In genomic region chr12:105469026-105469425, GRCm38 (mm10) we compare ENCODE assay signal across 22 mouse cellular contexts. TPM values are rescaled to one million over a fixed set of nuclear protein-coding genes. Genes with fewer than 3 reads are reported as not detected.
A peak's percentile ranks its signal among the peaks of the same experiment; 100 is the strongest.
DNase-seq lines count a peak whose midpoint lies in the region; ATAC-seq lines count a peak whose summit lies in the region.
"Had no signal": no experiment of that assay in that cellular context is flagged by ENCODE, and none has a peak within 500 bp of the region (broad histone marks: within the 10 kb centered on the region; RNA-seq: fewer than 3 reads in every experiment).

No protein-coding gene starts in this region.

- WGBS in hindbrain, embryonic 12.5 days, result 76% methylated on average over 8 of the region's 8 CpGs
- WGBS in hindbrain, embryonic 11.5 days, result 86% methylated on average over 8 of the region's 8 CpGs
- 83% methylated on average over 8 of the region's 8 CpGs for WGBS in midbrain, embryonic 10.5 days
- 71% methylated on average over 8 of the region's 8 CpGs for WGBS in midbrain, embryonic 16.5 days
- 73% methylated on average over 8 of the region's 8 CpGs for WGBS in neural tube, embryonic 15.5 days
- WGBS in intestine, embryonic 15.5 days, result 82% methylated on average over 8 of the region's 8 CpGs

- H3K4me3 ChIP-seq in hindbrain, embryonic 12.5 days, result no peak overlapping the region
- no peak overlapping the region for H3K4me3 ChIP-seq in hindbrain, embryonic 11.5 days (ENCODE audit: low read depth, low read length)
- no peak overlapping the region for H3K4me3 ChIP-seq in midbrain, embryonic 10.5 days
- H3K4me3 ChIP-seq in midbrain, embryonic 16.5 days (ENCODE audit: low read depth, low read length), result no peak overlapping the region
- H3K4me3 ChIP-seq in neural tube, embryonic 15.5 days (replicated peaks), result no peak overlapping the region
- no peak overlapping the region for H3K4me3 ChIP-seq in intestine, embryonic 15.5 days (replicated peaks)
- H3K4me3 ChIP-seq: forebrain, embryonic 15.5 days; heart, embryonic 12.5 days; kidney, embryonic 15.5 days; limb, embryonic 12.5 days; liver, embryonic 13.5 days; megakaryocyte, embryonic 14.5 days had no signal

- DNase-seq in cerebellum, adult 11-12 months, result peak; percentile 14
- no peak for DNase-seq in cerebellum, adult 8-10 months
- DNase-seq in hindbrain, embryonic 11.5 days (ENCODE audit: low spot score), result no peak
- DNase-seq in midbrain, embryonic 10.5 days (ENCODE audit: low spot score), result no peak
- DNase-seq: adrenal gland, postnatal 10 days; embryo, embryonic 11 days; heart, adult 18-20 months; heart, postnatal 10 days; liver, embryonic 13.5 days; lung, adult 2 months; lung, postnatal 36 days; midbrain, embryonic 14.5 days; thymus, postnatal 14 days had no signal

- H3K9me3 ChIP-seq in hindbrain, embryonic 12.5 days (replicated peaks), result no peaks in the 10 kb centered on the region
- H3K9me3 ChIP-seq in hindbrain, embryonic 11.5 days (ENCODE audit: control insufficient read depth, low read length), result no peaks in the 10 kb centered on the region
- H3K9me3 ChIP-seq in midbrain, embryonic 10.5 days (replicated peaks), result no peaks in the 10 kb centered on the region
- H3K9me3 ChIP-seq in midbrain, embryonic 16.5 days (replicated peaks; ENCODE audit: control insufficient read depth, low read length, poor library complexity, severe bottlenecking), result no peaks in the 10 kb centered on the region
- no peaks in the 10 kb centered on the region for H3K9me3 ChIP-seq in neural tube, embryonic 15.5 days (replicated peaks)
- H3K9me3 ChIP-seq in intestine, embryonic 15.5 days, result no peaks in the 10 kb centered on the region
- H3K9me3 ChIP-seq: forebrain, embryonic 15.5 days; heart, embryonic 12.5 days; kidney, embryonic 15.5 days; limb, embryonic 12.5 days; liver, embryonic 13.5 days; megakaryocyte, embryonic 14.5 days had no signal

- H3K27me3 ChIP-seq in hindbrain, embryonic 12.5 days, result no peaks in the 10 kb centered on the region
- H3K27me3 ChIP-seq in hindbrain, embryonic 11.5 days (ENCODE audit: control insufficient read depth, insufficient read depth, low read length), result no peaks in the 10 kb centered on the region
- H3K27me3 ChIP-seq in midbrain, embryonic 10.5 days (ENCODE audit: low read depth, poor library complexity, severe bottlenecking), result no peaks in the 10 kb centered on the region
- no peaks in the 10 kb centered on the region for H3K27me3 ChIP-seq in midbrain, embryonic 16.5 days (ENCODE audit: control insufficient read depth, insufficient read depth, low read depth, low read length)
- no peaks in the 10 kb centered on the region for H3K27me3 ChIP-seq in neural tube, embryonic 15.5 days (replicated peaks)
- H3K27me3 ChIP-seq in intestine, embryonic 15.5 days (replicated peaks), result no peaks in the 10 kb centered on the region
- H3K27me3 ChIP-seq: forebrain, embryonic 15.5 days; heart, embryonic 12.5 days; kidney, embryonic 15.5 days; limb, embryonic 12.5 days; liver, embryonic 13.5 days had no signal

- ATAC-seq in hindbrain, embryonic 12.5 days (ENCODE audit: low FRiP score), result no peak
- ATAC-seq in hindbrain, embryonic 11.5 days (ENCODE audit: low FRiP score), result no peak
- no peak for ATAC-seq in midbrain, embryonic 16.5 days
- no peak for ATAC-seq in neural tube, embryonic 15.5 days (ENCODE audit: low FRiP score)
- ATAC-seq in intestine, embryonic 15.5 days, result no peak
- ATAC-seq: forebrain, embryonic 15.5 days had no signal

- peak overlapping the region; percentile 71; the same call in 1 of the 2 replicates for H3K27ac ChIP-seq in hindbrain, embryonic 12.5 days
- H3K27ac ChIP-seq in hindbrain, embryonic 11.5 days (ENCODE audit: low read depth, low read length), result no peak overlapping the region
- peak overlapping the region; percentile 79 for H3K27ac ChIP-seq in midbrain, embryonic 10.5 days (replicated peaks)
- no peak overlapping the region for H3K27ac ChIP-seq in midbrain, embryonic 16.5 days (ENCODE audit: low read length)
- 0 out of 2 replicates have a peak overlapping the region, but pooled peaks have one; percentile 66 for H3K27ac ChIP-seq in neural tube, embryonic 15.5 days (replicated peaks)
- no peak overlapping the region for H3K27ac ChIP-seq in intestine, embryonic 15.5 days
- H3K27ac ChIP-seq: forebrain, embryonic 15.5 days; kidney, embryonic 15.5 days; limb, embryonic 12.5 days; liver, embryonic 13.5 days had no signal

- peaks cover 39% of the 10 kb centered on the region for H3K4me1 ChIP-seq in hindbrain, embryonic 12.5 days
- H3K4me1 ChIP-seq in hindbrain, embryonic 11.5 days (replicated peaks; ENCODE audit: control insufficient read depth, insufficient read depth, low read length), result 0 out of 2 replicates have a peak, but pooled peaks cover 5% of the 10 kb centered on the region
- peaks cover 53% of the 10 kb centered on the region for H3K4me1 ChIP-seq in midbrain, embryonic 10.5 days
- peaks cover 10% of the 10 kb centered on the region; the same call in 1 of the 2 replicates for H3K4me1 ChIP-seq in midbrain, embryonic 16.5 days (ENCODE audit: control insufficient read depth, insufficient read depth, low read length)
- peaks cover 43% of the 10 kb centered on the region for H3K4me1 ChIP-seq in neural tube, embryonic 15.5 days
- H3K4me1 ChIP-seq in intestine, embryonic 15.5 days (replicated peaks), result 0 out of 2 replicates have a peak, but pooled peaks cover 5% of the 10 kb centered on the region
- H3K4me1 ChIP-seq: heart, embryonic 12.5 days; megakaryocyte, embryonic 14.5 days had no signal

- no peak overlapping the region for H3K9ac ChIP-seq in hindbrain, embryonic 12.5 days
- no peak overlapping the region for H3K9ac ChIP-seq in hindbrain, embryonic 11.5 days (ENCODE audit: low read depth, low read length)
- H3K9ac ChIP-seq in midbrain, embryonic 16.5 days (ENCODE audit: low read depth, low read length), result no peak overlapping the region
- no peak overlapping the region for H3K9ac ChIP-seq in neural tube, embryonic 15.5 days (replicated peaks)
- no peak overlapping the region for H3K9ac ChIP-seq in intestine, embryonic 15.5 days
- H3K9ac ChIP-seq: forebrain, embryonic 15.5 days; heart, embryonic 12.5 days; kidney, embryonic 15.5 days; limb, embryonic 12.5 days; liver, embryonic 13.5 days had no signal

- H3K36me3 ChIP-seq in hindbrain, embryonic 12.5 days, result peaks cover 12% of the 10 kb centered on the region
- no peaks in the 10 kb centered on the region for H3K36me3 ChIP-seq in hindbrain, embryonic 11.5 days (ENCODE audit: control insufficient read depth, insufficient read depth, low read length)
- H3K36me3 ChIP-seq in midbrain, embryonic 10.5 days, result peaks cover 10% of the 10 kb centered on the region
- 0 out of 2 replicates have a peak, but pooled peaks cover 3% of the 10 kb centered on the region for H3K36me3 ChIP-seq in midbrain, embryonic 16.5 days (ENCODE audit: control insufficient read depth, insufficient read depth, low read length)
- peaks cover 13% of the 10 kb centered on the region for H3K36me3 ChIP-seq in neural tube, embryonic 15.5 days
- no peaks in the 10 kb centered on the region for H3K36me3 ChIP-seq in intestine, embryonic 15.5 days
- H3K36me3 ChIP-seq: forebrain, embryonic 15.5 days; heart, embryonic 12.5 days; kidney, embryonic 15.5 days; liver, embryonic 13.5 days had no signal

- H3K4me2 ChIP-seq in hindbrain, embryonic 12.5 days (replicated peaks), result no peak overlapping the region
- no peak overlapping the region for H3K4me2 ChIP-seq in hindbrain, embryonic 11.5 days (replicated peaks; ENCODE audit: low read depth, low read length)
- H3K4me2 ChIP-seq in midbrain, embryonic 16.5 days (ENCODE audit: low read length), result no peak overlapping the region
- no peak overlapping the region for H3K4me2 ChIP-seq in neural tube, embryonic 15.5 days
- no peak overlapping the region for H3K4me2 ChIP-seq in intestine, embryonic 15.5 days (replicated peaks)
- H3K4me2 ChIP-seq: forebrain, embryonic 15.5 days; heart, embryonic 12.5 days; kidney, embryonic 15.5 days; limb, embryonic 12.5 days; liver, embryonic 13.5 days had no signal

RNA-seq across cellular contexts. Expression of gene D430019H16Rik, which starts 15.4 kb away (rescaled TPM):
- 7.0 and 8.1 TPM in 2 replicates for polyA plus RNA-seq in hindbrain, embryonic 12.5 days (2016; fragmentation: Nextera tagmentation; extraction: Ambion mirVana)
- polyA plus RNA-seq in hindbrain, embryonic 11.5 days (2014; fragmentation: Nextera tagmentation; extraction: Ambion mirVana), result 9.1 and 13.4 TPM in 2 replicates
- 2.2 and 3.4 TPM in 2 replicates for polyA plus RNA-seq in midbrain, embryonic 10.5 days (2016; fragmentation: Nextera tagmentation; extraction: Ambion mirVana)
- polyA plus RNA-seq in midbrain, embryonic 16.5 days (2015; fragmentation: Nextera tagmentation; extraction: Ambion mirVana), result 16.3 and 16.7 TPM in 2 replicates
- 9.2 and 11.3 TPM in 2 replicates for polyA plus RNA-seq in neural tube, embryonic 15.5 days (2015; fragmentation: Nextera tagmentation; extraction: Ambion mirVana)
- polyA plus RNA-seq in intestine, embryonic 15.5 days (2015; fragmentation: Nextera tagmentation; extraction: Ambion mirVana), result 0.78 and 1.4 TPM in 2 replicates

Comparison
In these comparisons a context has a peak if more than half of its experiments do, and no peak if none do; other contexts are left out.
1. H3K27ac ChIP-seq: peak in hindbrain, embryonic 12.5 days (single experiment), midbrain, embryonic 10.5 days (single experiment) and neural tube, embryonic 15.5 days (single experiment); none in hindbrain, embryonic 11.5 days (single experiment), midbrain, embryonic 16.5 days (single experiment) and intestine, embryonic 15.5 days (single experiment).